Mouse (Mus musculus) stomach, postnatal 0 days (tissue): Measurements from ENCODE around the gene Ranbp9. TPM values are rescaled to one million over a fixed set of nuclear protein-coding genes. Genes with fewer than 3 reads are reported as not detected.

ENCODE experiments used
- ATAC-seq: fragments of 200-750 bp; cut with Nextera tagmentation; 2 replicates; pipeline ENCODE4 v1.8.0; 2017; ENCODE audit not compliant: low FRiP score, low TSS enrichment
- DNase-seq: peaks from one replicate; pipeline ENCODE4 v3.0.0-alpha.2; 2016; ENCODE audit warnings: low spot score
- H3K27ac ChIP-seq: fragments of 300-500 bp; sonication (generic); replicated peaks from 2 replicates; pipeline ENCODE4 v1.5.1; 2014; ENCODE audit warnings: mild to moderate bottlenecking, control low read depth
- H3K27me3 ChIP-seq: fragments of 300-500 bp; sonication (generic); 2 replicates; pipeline ENCODE4 v1.6.1; 2014; ENCODE audit warnings: low read length; ENCODE audit not compliant: control insufficient read depth, insufficient read depth
- H3K36me3 ChIP-seq: fragments of 300-500 bp; sonication (generic); 2 replicates; pipeline ENCODE4 v1.6.1; 2014; ENCODE audit warnings: low read length, mixed read lengths; ENCODE audit not compliant: control insufficient read depth, insufficient read depth
- H3K4me1 ChIP-seq: fragments of 300-500 bp; sonication (generic); replicated peaks from 2 replicates; pipeline ENCODE4 v1.6.1; 2014; ENCODE audit warnings: antibody characterized with exemption; ENCODE audit not compliant: control insufficient read depth, insufficient read depth
- H3K4me2 ChIP-seq: fragments of 300-500 bp; sonication (generic); replicated peaks from 2 replicates; pipeline ENCODE4 v1.6.1; 2014; ENCODE audit warnings: low read depth, mild to moderate bottlenecking, control low read depth, moderate library complexity
- H3K4me3 ChIP-seq: fragments of 300-500 bp; sonication (generic); 2 replicates; pipeline ENCODE4 v1.5.1; 2014; ENCODE audit warnings: low read depth, low read length, control low read depth
- H3K9ac ChIP-seq: fragments of 300-500 bp; sonication (generic); 2 replicates; pipeline ENCODE4 v1.6.1; 2014; ENCODE audit warnings: mild to moderate bottlenecking, low read length, control low read depth, mixed read lengths
- H3K9me3 ChIP-seq: fragments of 300-500 bp; sonication (generic); 2 replicates; pipeline ENCODE4 v1.6.1; 2016; ENCODE audit warnings: low read length; ENCODE audit not compliant: control insufficient read depth
- CTCF ChIP-seq: IDR thresholded peaks from 2 replicates; pipeline ENCODE4 v1.5.1; 2016; ENCODE audit warnings: antibody characterized with exemption, low read depth, mild to moderate bottlenecking, moderate library complexity
- EP300 ChIP-seq: optimal IDR thresholded peaks from 2 replicates; pipeline ENCODE3; 2016; ENCODE audit warnings: antibody characterized with exemption
- WGBS: fragments of 180-500 bp; shearing (Covaris S2); extraction: QIAGEN DNeasy Blood & Tissue Kit; methylation state at CpG from one replicate; pipeline ENCODE4 v1.1.7; 2014; 5-methylcytosine and 5-hydroxymethylcytosine counted together
- polyA plus RNA-seq: library from polyadenylated mRNA; unstranded; fragments of >200 nt; fragmentation: Nextera tagmentation; extraction: Ambion mirVana; gene quantifications from 2 replicates; pipeline ENCODE4 v1.2.1, GENCODE M21; 2015

Ranbp9 gene
- 7.1 and 7.9 TPM in 2 replicates for polyA plus RNA-seq

- under 1% methylated on average over 84 of the region's 132 CpGs for WGBS
- ATAC-seq = peak; percentile 91
Observed at GRCm38 (mm10) chr13:43480957-43481858, at the start of gene Ranbp9. Gene Ranbp9, minus strand, starts transcription at chr13:43481282.

GRCm38 (mm10) chr13:43530129-43530831, 49.2 kb upstream of the Ranbp9 start:
- H3K4me3 ChIP-seq = no peak overlapping the region
- H3K9me3 ChIP-seq = no peaks in the 10 kb centered on the region
- no peak overlapping the region for H3K9ac ChIP-seq
- H3K27ac ChIP-seq = no peak overlapping the region
- H3K27me3 ChIP-seq = no peaks in the 10 kb centered on the region
- no peak overlapping the region for H3K4me2 ChIP-seq
- H3K4me1 ChIP-seq = peaks cover 7% of the 10 kb centered on the region; the same call in 1 of the 2 replicates
- ATAC-seq = no peak
- no peak for DNase-seq
- H3K36me3 ChIP-seq = no peaks in the 10 kb centered on the region
- TF ChIP-seq EP300 (no peak), CTCF (no peak)
- 61% methylated on average over 14 of the region's 14 CpGs for whole genome bisulfite sequencing

More at GRCm38 (mm10) chr13:43480957-43481858, at the start of gene Ranbp9:
- Histone ChIP-seq H3K4me2 (peak within 1 kb of the TSS; percentile 74), H3K4me3 (peak within 1 kb of the TSS; percentile 92), H3K9ac (peak within 1 kb of the TSS; percentile 99), H3K27ac (peak within 1 kb of the TSS; percentile 100), H3K4me1 (no peaks in the 10 kb centered on the region), H3K9me3 (no peaks in the 10 kb centered on the region), H3K36me3 (no peaks in the 10 kb centered on the region), H3K27me3 (no peaks in the 10 kb centered on the region)
- TF ChIP-seq EP300 (no peak), CTCF (peak; percentile 47; the same call in 1 of the 2 replicates)
- peak; percentile 80 for DNase-seq

GRCm38 (mm10) chr13:43526289-43526688, 45.2 kb upstream of the Ranbp9 start:
- ATAC-seq = no peak
- no peak for TF ChIP-seq EP300
- TF ChIP-seq CTCF = no peak
- Histone ChIP-seq H3K27me3 (no peaks in the 10 kb centered on the region), H3K36me3 (no peaks in the 10 kb centered on the region), H3K4me1 (peaks cover 10% of the 10 kb centered on the region), H3K4me2 (no peak overlapping the region), H3K9ac (no peak overlapping the region), H3K4me3 (no peak overlapping the region), H3K27ac (no peak overlapping the region), H3K9me3 (no peaks in the 10 kb centered on the region)
- DNase-seq = no peak
- 66% methylated on average over 5 of the region's 5 CpGs for WGBS

- peak; percentile 50; the same call in 1 of the 2 replicates for ATAC-seq
- H3K27ac ChIP-seq = peak overlapping the region; percentile 89
- no peak for DNase-seq
- no peaks in the 10 kb centered on the region for H3K36me3 ChIP-seq
- H3K4me2 ChIP-seq = peak overlapping the region; percentile 23; the same call in 1 of the 2 replicates
- 26% methylated on average over 16 of the region's 16 CpGs for WGBS
- no peaks in the 10 kb centered on the region for H3K9me3 ChIP-seq
- no peak overlapping the region for H3K9ac ChIP-seq
- H3K4me3 ChIP-seq = no peak overlapping the region
- H3K27me3 ChIP-seq = no peaks in the 10 kb centered on the region
- no peak for TF ChIP-seq CTCF
- no peak for TF ChIP-seq EP300
- peaks cover 7% of the 10 kb centered on the region for H3K4me1 ChIP-seq
Observed at GRCm38 (mm10) chr13:43525363-43526134, 44.5 kb upstream of the Ranbp9 start.

- WGBS = 19% methylated on average over 16 of the region's 16 CpGs
- H3K9me3 ChIP-seq = no peaks in the 10 kb centered on the region
- H3K4me3 ChIP-seq = no peak overlapping the region
- H3K4me2 ChIP-seq = peak overlapping the region; percentile 31
- H3K4me1 ChIP-seq = peaks cover 7% of the 10 kb centered on the region
- H3K27ac ChIP-seq = peak overlapping the region; percentile 89
- no peak overlapping the region for H3K9ac ChIP-seq
- peak; percentile 91 for ATAC-seq
- no peaks in the 10 kb centered on the region for H3K36me3 ChIP-seq
- H3K27me3 ChIP-seq = no peaks in the 10 kb centered on the region
- TF ChIP-seq CTCF (peak; percentile 41; the same call in 1 of the 2 replicates), EP300 (peak; percentile 46)
- DNase-seq = peak; percentile 62
Observed at GRCm38 (mm10) chr13:43524491-43525362, 43.6 kb upstream of the Ranbp9 start.
